12 mouse cellular contexts compared by ENCODE assay signal in the genomic region with DNA sequence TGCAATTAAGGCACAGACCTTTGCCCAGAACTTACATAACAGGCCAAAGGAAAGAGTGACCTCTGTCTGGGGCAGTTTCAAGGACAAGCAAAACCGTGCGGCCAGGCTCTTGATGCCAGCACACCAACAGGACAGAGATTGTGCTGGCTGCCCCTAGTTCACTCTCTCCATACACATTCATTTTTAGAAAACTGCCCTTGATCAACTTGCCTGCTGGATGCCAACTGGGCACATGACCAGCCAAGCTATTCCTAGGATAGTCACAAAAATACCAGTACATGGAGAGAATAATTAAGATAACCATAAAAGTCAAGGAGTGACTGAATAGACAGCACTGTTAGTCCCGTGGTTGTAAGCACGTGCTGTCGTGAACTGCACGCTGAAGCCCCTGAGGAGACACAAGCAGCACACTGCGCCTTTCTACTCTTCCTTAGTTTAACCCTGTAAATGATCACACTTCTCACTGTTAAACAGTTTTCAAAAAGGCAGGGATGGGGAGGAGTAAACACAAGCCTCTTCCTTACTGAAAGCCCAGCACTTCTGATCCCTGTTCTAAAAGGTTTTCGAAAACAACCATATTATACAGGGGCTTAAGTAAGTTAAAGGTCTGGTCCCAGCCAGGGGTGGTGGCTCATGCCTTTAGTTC.
DNase-seq lines count a peak whose midpoint lies in the region; ATAC-seq lines count a peak whose summit lies in the region.
"Had no signal": no experiment of that assay in that cellular context is flagged by ENCODE, and none has a peak within 500 bp of the region (broad histone marks: within the 10 kb centered on the region; RNA-seq: fewer than 3 reads in every experiment).

No protein-coding gene starts in this region.

- no peak overlapping the region for H3K9ac ChIP-seq in heart, embryonic 15.5 days
- H3K9ac ChIP-seq: embryonic facial prominence, embryonic 13.5 days; forebrain, postnatal 0 days; liver, embryonic 14.5 days had no signal

- H3K4me2 ChIP-seq in heart, embryonic 15.5 days, result no peak overlapping the region
- H3K4me2 ChIP-seq: embryonic facial prominence, embryonic 13.5 days had no signal

- peaks cover 15% of the 10 kb centered on the region for H3K4me1 ChIP-seq in heart, embryonic 15.5 days (replicated peaks)

- H3K27me3 ChIP-seq in heart, embryonic 15.5 days, result no peaks in the 10 kb centered on the region
- H3K27me3 ChIP-seq: embryonic facial prominence, embryonic 13.5 days had no signal

- ATAC-seq in heart, embryonic 15.5 days (replicated peaks; ENCODE audit: insufficient number of reproducible peaks, insufficient read depth, low FRiP score, low read depth), result peak; percentile 88
- ATAC-seq: forebrain, postnatal 0 days had no signal

- H3K27ac ChIP-seq in heart, embryonic 15.5 days, result peak overlapping the region; percentile 92
- H3K27ac ChIP-seq: embryonic facial prominence, embryonic 13.5 days; liver, embryonic 14.5 days had no signal

- H3K4me3 ChIP-seq in heart, embryonic 15.5 days, result no peak overlapping the region
- H3K4me3 ChIP-seq: embryonic facial prominence, embryonic 13.5 days had no signal

- H3K9me3 ChIP-seq in heart, embryonic 15.5 days (replicated peaks), result no peaks in the 10 kb centered on the region
- H3K9me3 ChIP-seq: embryonic facial prominence, embryonic 13.5 days had no signal

- peaks cover 9% of the 10 kb centered on the region; the same call in 1 of the 2 replicates for H3K36me3 ChIP-seq in heart, embryonic 15.5 days

- DNase-seq in kidney, adult 8-10 months, result peak; percentile 63 to 71
- DNase-seq in kidney, postnatal 4 days, result no peak
- DNase-seq in cerebellum, postnatal 10 days, result peak; percentile 20 to 38
- peak; percentile 9 for DNase-seq in skeletal muscle tissue, adult 2 months (ENCODE audit: low read depth, low spot score)
- DNase-seq in layer of hippocampus, postnatal 25 days (ENCODE audit: extremely low spot score in 1 of 2, low spot score in 1 of 2), result no peak
- no peak for DNase-seq in urinary bladder, postnatal 25 days (ENCODE audit: low spot score)
- DNase-seq: forebrain, postnatal 0 days; lung, postnatal 4 days; thymus, postnatal 14 days had no signal

- 58% methylated on average over 8 of the region's 8 CpGs for WGBS in heart, embryonic 15.5 days

Comparison
In these comparisons a context has a peak if more than half of its experiments do, and no peak if none do; other contexts are left out.
1. DNase-seq: peak in kidney, adult 8-10 months (2 of 2), cerebellum, postnatal 10 days (2 of 2) and skeletal muscle tissue, adult 2 months (single experiment); none in kidney, postnatal 4 days (0 of 2), layer of hippocampus, postnatal 25 days (0 of 2) and urinary bladder, postnatal 25 days (single experiment).